Mouse (Mus musculus): Measurements from ENCODE around the gene Mak.

The Mak gene

DNA sequence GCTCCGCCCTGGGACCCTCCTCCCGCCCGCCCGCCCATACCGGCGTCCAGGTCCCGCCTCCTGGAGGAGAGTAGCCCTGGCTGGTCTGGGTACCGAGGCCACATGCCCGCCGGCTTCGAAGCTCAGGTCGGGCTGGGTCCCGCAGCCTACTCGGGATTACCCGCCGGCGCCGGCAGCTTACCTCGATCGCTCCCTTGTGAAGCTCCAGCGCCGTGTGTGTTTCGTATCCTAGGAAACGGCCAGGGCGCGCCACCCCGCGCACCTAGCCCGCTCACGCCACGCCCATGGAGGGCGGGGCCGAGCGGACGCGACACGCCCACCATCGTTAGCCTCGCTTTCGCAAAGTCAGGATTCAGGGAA lies at the start of gene Mak:
Gene Mak, minus strand, starts transcription at position 286 of the 360 bp plus-strand sequence.
- DNase-seq (ENCODE audit: low spot score in 2 of 2): no peak

DNA sequence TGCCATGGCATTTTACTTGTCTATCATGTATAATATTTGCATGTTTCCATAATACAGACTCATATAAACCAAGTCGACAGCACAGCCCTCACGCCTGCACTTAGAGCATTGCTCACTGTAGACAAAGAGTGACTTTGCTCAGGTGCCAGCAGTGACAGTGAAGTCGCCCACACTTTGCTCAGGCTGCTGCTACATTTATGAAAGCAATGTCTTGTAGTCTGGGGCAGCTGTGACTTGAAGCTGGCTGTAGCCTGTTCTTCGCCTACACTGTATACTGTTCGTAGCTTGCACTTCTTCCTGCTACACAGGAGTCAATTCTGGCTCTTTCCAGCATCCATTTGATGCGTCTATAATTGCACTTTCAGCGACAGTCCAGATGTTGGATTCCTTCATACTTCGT lies 49.6 kb upstream of the Mak start:
- no peak for DNase-seq (ENCODE audit: low spot score in 2 of 2)

DNA sequence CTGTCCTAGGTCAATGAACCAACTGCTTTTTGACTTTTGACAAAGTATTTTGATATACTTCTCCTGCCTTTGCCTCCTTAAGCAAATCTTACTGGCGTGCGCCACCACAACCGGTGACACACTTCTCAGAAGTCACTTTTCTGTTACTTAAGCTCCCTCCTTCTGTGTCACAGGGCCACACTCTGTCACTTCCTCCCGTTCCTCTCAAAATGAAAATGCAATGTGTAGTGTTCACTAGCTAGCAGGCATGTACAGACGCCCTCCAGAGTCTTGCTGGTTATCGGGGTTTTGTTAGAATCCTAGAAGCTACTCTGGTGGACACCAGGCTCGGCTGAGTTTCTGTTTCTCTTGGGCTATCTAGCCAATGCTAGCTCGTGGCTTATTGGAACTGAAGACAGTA lies 48.8 kb upstream of the Mak start:
- DNase-seq (ENCODE audit: low spot score in 2 of 2): no peak

DNA sequence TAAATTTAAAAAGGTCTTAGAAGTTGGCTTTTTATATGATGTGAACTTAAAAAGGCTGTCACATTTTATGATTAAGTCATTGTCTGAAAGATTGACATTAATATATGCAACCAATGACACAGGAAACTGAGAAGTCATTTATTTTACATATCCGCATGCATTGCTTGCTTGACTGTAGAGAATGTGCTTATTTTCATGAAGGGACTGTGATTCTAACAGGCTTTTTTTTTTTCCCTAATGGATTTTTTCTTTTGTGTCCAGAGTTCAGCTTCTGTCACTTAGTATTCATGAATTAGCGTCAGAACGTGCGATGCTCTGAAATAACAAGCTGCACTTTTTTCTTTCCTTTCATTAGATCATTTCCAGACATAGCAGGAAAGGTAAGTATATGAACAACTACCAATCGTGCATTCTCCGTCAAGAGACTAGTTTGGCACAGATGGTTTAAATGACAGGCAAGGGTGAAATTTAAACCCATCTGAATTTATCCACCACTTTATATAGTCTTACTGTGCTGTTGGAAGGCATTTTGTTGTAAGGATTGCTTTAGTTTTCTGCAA lies 44.2 kb upstream of the Mak start:
- DNase-seq (ENCODE audit: low spot score in 2 of 2): no peak

DNA sequence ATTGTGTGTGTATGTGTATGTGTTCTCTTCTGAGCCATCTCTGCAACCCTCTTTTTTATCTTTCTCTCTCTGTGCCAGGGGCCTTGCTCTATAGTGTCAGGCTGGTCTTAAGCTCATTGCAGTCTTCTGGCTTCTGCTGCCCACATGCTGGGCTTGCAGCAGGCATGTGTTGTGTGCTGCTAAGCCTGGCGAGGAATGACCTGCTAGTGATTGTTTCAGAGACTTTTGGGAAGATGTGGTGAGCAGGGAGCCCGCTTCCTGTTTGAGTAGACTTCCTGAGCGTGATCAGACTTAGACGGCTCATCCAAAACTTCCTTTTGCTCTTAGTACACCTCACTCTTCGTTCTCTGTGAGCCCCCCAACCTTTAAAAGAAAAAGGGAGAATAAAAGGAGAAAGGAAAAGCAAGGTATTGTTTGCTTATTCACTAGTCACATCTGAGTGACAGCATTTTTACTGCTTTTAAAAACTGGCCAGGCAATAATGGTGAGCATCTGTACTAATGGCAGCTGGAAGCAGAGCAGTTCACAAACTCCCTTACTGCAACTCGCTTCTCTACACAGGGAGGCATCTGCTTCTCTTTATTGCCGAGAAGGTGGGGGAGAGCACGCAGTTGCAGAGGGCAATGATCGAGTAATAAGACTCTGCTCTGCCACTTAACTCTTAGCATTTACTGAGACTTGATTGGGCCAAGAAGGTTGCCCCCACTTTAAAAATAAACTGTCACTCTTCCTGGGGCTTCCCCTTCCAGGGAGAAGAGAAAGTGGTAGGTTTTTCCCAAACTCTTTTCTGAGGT lies 39.8 kb upstream of the Mak start:
- DNase-seq (ENCODE audit: low spot score in 2 of 2): no peak

DNA sequence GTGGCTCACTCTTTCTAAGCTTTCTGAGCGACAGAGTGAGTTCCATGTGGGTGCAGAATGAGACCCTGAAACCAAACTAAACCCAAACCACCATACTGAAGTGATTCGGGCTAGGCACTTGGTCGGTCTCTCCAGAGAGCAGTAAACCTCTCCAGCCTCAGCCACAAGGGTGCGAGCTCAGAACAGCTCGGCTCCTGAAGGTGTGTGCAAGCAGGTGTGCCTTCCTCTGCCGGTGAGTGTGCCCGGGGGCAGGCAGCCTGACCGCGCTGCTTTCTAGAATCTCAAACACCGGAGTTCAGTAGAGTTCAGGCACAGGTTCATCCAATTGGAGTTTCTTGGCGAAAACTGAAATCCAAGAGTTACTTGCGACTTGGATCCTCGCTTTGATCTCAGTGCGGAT lies 34.4 kb upstream of the Mak start, which contains the start of gene Sycp2l:
Gene Sycp2l, plus strand, starts transcription at position 368 of the 400 bp plus-strand sequence.
- DNase-seq (ENCODE audit: low spot score in 2 of 2): no peak

DNA sequence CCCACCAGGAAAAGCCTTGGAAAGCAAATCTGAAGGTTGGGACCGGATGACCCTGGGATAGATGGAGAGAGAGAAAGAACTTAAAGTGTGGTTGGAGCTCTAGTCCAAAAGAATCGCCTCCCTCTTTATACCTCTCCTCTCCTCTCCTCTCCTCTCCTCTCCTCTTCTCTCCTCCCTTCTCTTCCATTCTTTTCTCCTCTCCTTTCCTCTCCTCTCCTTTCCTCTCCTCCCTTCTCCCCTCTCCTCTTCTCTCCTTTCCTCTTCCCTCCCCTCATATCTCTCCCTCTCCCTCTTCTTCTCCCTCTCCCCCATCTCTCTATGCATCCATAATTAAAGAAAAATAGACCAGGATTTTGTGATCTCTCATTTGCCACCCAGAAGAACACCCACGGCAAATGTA lies 31.4 kb upstream of the Mak start, which contains the start of gene Gcm2:
Gene Gcm2, minus strand, starts transcription at position 101 of the 400 bp plus-strand sequence.
- no peak for DNase-seq (ENCODE audit: low spot score in 2 of 2)

DNA sequence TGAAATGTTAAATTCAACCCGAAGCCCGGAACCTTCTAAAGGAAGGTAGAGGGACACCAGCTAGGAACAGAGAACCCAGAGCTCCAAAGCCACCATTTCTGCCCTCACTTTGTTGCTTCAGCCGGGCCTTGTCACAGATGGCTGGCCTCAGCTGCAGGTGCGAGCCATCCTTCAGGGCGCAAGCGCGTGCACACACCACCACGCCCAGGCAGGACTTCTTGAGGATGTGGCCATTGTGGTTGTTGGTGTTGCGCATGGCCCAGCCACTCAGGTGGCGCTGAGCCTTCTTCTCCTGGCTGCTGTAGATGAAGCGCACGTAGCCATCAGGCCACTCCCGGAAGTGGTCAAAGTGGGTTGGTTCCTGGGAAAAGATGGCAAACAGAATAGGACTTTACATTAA lies 26.0 kb upstream of the Mak start:
- DNase-seq (ENCODE audit: low spot score in 2 of 2): no peak

DNA sequence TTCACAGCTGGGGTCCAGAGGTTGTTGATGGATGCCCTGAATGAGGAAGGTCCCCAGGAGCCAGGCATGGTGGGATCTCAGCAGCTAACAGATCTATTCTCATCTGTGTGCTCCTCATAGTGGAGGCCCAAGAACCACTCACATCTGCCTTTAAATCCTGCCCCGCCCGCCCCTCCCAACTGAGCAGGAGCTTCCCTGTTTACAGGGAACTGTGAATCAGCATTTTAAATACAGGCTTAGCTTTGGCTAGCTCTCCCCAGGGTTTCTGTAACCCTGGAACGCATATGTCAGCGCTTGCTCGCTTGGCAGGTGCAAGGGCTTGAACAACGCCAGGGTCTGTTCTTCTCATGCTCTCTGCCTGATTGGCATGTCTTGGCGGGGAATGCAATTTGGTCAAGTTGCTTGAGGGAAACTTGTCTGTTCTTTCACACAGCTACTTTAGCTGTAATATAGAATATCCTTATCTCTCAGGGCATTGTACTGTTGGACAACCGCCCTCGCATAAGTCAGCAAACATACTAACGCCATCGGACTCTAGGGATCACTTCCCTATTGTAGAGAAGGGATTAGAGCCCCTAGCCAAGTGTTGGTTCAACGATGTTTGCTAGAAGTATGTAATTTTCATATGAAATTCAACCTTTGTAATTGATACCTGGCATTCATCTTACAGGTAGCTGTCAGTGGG lies 24.5 kb upstream of the Mak start:
- DNase-seq (ENCODE audit: low spot score in 2 of 2): no peak

DNA sequence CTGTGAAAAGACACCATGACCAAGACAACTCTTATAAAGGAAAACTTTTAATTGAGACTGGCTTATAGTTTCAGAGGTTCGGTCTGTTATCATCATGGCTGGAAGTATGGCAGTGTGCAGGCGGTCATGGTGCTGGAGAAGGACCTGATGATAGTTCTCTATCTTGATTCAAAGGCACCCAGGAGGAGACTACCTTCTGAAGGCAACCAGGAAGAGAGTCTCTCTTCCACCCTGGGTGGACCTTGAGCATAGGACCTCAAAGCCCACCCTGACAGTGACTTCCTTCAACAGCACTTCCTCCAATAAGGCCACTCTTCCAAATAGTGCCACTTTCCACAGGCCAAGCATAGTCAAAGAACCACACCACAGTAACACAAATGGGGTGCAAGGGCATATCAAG lies 20.5 kb upstream of the Mak start:
- DNase-seq (ENCODE audit: low spot score in 2 of 2): no peak

DNA sequence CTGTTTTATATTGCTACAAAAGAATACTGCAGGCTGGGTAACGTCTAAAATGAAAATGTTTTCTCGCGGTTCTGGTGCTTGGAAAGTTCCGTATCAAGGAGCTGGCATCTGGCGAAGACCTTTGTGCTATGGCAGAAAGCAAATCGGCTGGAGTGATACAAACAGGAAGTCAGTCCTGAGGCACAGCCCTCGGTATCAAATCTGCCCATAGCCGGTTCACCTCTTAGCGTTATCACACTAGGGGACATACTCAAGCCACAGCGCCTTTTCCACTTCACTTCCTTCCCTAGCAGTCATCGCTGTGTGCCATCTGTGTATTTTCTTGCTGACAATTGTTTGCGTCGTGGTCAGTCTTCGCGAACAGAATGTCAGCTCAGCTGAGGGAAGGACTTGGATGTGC lies 18.8 kb upstream of the Mak start:
- DNase-seq (ENCODE audit: low spot score in 2 of 2): no peak

DNA sequence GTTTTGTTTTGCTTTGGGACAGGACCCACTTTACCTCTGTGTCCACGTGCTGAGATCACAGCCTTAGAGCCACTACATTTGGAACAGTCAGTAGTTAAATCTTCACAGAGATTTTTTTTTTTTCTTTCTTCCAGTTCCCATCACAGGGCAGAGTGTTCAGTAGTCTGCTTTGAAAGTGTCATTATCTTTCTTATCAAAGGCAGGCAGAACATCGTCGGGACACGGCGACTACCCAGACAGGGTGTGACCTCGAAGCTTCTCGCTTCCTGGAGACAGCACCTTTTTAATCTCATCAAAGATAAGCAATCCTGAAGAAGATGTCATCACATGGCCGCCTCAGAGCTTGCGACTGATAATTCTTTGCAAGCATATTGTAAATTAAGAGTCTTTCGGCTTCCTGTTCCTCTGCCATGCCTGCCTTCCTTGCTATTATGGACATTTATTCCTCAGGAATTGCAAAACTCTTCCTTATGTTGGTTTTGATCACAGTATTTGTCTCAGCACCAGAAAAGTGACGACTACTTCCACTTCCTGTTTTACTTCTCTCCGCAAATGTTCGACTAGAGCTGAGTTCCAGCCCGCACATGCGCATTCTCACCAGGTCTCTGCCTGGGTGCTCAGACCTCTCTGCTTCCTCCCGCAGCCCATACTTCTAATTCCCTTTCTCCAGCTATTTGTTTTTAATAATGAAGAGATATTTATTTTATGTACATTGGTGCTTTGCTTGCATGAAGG lies 18.0 kb upstream of the Mak start:
- peak; percentile 33 to 54 for DNase-seq (ENCODE audit: low spot score in 2 of 2)

DNA sequence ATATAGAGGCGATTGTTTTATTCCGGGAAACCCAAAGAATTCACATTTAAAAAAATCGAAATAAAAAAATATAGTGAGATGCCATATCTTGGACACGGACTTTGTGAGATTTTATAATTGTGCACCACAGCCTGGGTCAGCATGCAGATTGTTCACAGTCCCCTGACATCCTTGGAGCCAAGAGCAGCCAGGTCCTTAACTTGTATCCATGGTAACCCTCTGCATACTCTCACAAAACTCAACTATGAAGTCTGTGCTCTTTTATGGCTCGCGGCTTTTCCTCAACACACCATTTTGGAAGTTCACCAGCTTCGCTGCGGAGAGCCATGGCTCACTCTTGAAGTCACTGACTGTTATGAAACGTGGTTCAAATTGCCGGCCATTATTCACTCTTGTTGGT lies 14.7 kb upstream of the Mak start:
- DNase-seq (ENCODE audit: low spot score in 2 of 2): no peak

DNA sequence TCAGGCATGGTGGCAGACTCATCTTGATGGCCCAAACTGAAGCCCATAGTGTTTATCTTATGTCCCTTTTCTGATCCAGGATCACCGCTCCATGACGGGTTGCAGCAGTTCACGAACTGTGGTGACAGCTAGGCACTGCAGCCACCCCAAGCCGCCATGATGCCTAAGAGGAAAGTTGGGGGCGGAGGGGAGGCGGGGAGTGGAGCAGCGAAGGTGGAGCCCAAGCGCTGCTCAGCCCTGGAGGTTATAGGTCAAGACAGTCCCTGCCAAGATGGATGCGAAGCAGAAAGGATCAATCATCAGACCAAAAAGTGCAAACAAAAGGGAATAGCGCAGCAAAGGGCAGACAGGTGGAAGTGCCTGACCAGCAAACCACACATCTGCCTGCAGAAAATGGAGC lies 11.8 kb upstream of the Mak start:
- no peak for DNase-seq (ENCODE audit: low spot score in 2 of 2)

DNA sequence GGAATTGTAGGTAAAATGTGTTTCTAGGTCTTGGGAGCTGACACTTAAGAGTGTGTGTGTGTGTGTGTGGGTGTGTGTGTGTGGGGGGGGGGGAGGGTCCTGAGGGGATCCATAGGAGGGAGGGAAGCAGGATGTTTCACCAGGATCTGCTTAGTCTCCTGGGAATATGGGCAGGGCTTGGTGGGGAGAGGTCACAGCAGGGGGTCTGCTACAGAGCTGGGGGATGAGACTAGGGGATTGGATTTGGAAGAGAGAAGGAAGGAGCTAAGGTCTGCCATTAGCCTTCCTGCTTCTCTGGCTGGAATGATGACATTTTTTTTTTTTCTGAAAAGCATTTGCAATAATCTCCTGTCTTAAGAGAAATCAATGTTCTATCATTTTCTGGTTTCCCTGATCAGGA lies 9.2 kb upstream of the Mak start:
- no peak for DNase-seq (ENCODE audit: low spot score in 2 of 2)

DNA sequence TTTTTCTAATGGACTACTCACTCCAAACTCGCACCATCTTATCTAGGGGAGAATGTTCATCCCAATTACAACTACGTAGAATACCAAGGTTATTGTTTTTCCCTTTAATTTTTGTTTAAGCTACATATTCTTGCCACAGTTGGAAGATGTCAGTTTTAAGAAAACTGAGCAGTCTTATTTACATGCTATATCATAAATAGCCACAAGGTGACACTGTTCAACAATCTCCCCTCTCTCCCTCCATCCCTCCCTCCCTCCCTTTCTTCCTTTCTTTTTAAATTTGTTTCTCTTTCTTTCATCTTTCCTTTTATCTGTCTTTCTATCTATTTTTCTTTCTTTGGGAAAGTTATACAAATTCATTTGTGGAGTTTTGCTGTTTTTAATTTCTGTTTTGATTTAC lies 5.6 kb upstream of the Mak start:
- no peak for DNase-seq (ENCODE audit: low spot score in 2 of 2)

DNA sequence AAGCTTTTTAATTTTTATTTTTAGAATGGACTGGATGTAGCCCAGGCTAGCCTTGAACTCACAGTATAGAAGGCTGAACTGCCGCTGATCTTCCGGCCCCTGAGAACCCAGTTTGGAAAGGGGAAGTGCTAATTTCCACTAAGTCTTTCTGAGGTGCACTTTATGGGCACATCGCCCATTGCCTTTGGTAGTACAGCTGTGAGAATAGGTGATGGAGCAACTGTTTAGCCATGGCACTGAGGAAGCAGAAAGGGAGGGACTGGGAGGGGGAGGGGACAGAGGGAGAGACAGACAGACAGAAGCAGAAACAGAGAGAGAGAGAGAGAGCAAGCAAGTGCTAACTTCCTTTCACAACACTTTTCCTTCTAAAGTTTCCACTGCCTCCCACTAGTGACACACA lies 5.0 kb upstream of the Mak start:
- DNase-seq (ENCODE audit: low spot score in 2 of 2): no peak

DNA sequence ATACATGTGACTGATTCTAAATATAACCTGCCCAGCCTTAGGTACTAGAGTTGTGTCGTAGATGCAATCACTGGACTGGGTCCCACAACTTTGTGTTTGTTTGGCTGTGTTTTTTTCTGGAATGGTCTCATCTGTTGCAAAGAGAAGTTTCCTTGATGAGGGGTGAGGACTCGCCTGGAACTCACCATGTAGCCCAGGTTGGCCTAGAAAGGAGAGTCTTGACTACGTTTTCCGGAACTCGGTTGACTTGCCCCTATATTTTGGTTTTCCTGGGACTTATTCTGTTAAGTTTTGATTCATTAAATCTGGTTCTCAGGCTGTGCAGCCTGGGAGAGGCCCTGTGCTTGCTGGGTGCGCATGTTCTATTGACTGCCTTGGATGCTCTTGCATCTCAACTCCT lies 1.2 kb upstream of the Mak start:
- no peak for DNase-seq (ENCODE audit: low spot score in 2 of 2)

DNA sequence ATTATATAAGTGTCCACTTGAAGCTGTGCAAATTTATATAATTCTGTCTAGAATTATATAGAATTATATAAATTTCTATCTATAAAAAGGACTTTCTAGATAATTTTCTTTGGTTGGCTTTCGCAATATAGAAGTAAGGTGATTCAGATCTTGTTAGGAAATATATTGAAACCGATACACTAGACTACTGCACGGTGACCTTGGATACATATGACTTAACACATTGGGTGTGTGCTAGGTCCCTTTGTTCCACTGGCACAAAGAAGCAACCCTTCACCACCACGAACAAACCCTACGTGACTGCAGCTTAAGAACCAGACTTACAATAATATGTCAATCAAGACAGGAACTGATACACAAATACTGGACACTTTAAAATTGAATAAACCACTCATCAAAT lies 353 bp upstream of the Mak start:
- no peak for DNase-seq (ENCODE audit: low spot score in 2 of 2)

DNA sequence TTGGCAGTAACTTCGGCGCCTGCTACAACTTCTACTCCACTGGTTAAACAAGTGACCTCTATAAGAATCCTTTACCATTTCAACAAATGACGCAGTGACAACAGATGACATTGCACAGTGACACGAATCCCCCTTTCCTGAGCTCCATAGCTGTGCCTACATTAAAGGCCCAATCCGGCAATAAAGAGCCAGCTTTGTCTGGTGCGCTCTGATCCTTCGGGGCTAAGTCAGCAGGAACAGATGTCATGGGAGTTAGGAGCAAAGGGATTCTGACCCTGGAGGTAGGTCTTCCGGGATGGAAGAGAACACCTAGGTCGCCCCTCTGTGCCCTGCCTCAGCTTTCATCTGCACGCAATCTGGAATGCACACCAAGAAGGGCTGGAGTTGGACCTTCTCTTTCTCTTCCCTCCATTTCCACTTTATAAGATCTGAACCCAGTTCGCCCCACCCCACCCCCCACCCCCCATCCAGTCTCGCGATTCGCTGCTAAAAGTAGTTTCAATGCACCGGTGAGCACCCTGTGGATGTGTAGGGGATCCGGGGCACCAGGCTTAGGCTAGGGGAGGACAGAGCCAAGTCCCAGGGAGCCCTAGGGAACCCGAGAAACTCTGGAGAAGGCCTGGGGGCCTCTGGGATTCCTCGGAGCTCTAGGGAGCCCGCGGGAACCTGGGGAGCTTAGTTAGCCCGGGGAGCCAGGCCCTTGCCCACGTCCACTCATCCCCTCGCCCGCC lies 651 bp downstream of the Mak start:
- DNase-seq (ENCODE audit: low spot score in 2 of 2): no peak

DNA sequence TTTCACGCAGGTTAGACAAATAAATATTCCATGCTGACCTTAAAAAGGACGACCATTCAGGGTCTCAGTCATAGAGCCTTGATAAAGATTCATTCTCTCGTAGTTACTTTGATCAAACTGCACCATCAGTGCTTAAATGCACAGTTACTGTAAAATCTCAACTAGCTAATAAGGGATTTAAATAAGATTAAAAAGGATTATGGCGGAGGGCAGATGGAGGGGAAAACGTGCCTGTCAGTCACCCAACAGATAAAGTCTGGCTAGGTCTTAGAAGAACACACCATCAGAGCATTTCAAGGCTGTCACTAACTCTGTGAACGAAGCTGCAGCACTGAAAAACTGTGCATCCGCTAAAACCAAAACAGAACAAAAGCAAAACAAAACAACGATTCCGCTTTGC lies 1.6 kb downstream of the Mak start:
- no peak for DNase-seq (ENCODE audit: low spot score in 2 of 2)

DNA sequence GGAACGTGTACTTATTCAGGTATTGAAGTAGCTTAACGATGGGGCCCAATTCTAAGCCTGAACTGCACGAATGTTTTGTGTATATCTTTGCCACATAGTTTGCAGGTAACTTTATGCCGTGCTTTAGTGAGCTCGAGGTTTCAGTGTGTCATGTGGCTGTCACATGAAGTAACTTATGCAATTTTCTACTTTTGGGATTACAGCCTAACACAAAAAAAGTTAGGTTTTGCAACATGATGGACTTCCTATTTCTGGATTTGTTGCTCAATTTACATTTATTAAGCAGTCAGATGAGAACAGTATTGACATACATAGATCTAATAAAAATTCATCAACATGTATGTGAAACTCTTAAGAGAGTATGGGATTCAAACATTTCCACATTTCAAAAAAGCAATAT lies 5.7 kb downstream of the Mak start:
- no peak for DNase-seq (ENCODE audit: low spot score in 2 of 2)

Data from heart, adult 9 months (tissue).